Comparison of ENCODE assay signal across 20 mouse cellular contexts in genomic region chr3:135420542-135421309, GRCm38 (mm10). TPM values are rescaled to one million over a fixed set of nuclear protein-coding genes. Genes with fewer than 3 reads are reported as not detected.
DNase-seq lines count a peak whose midpoint lies in the region; ATAC-seq and TF ChIP-seq lines count a peak whose summit lies in the region.
"Had no signal": no experiment of that assay in that cellular context is flagged by ENCODE, and none has a peak within 500 bp of the region (broad histone marks: within the 10 kb centered on the region; RNA-seq: fewer than 3 reads in every experiment).

No protein-coding gene starts in this region.

- H3K9ac ChIP-seq in forebrain, embryonic 13.5 days = 0 out of 2 replicates have a peak overlapping the region, but pooled peaks have one; percentile 8
- H3K9ac ChIP-seq in forebrain, embryonic 16.5 days (replicated peaks; ENCODE audit: low read depth, low read length) = no peak overlapping the region
- peak overlapping the region; percentile 39 for H3K9ac ChIP-seq in liver, postnatal 0 days (replicated peaks)
- H3K9ac ChIP-seq: intestine, embryonic 15.5 days; lung, embryonic 15.5 days; midbrain, embryonic 15.5 days; neural tube, embryonic 12.5 days had no signal

- ATAC-seq in forebrain, embryonic 13.5 days = no peak
- ATAC-seq in forebrain, embryonic 16.5 days = no peak
- ATAC-seq in common myeloid progenitor, adult 5-6 weeks (replicated peaks; ENCODE audit: low read depth, poor library complexity, severe bottlenecking) = peak; percentile 68
- ATAC-seq in liver, postnatal 0 days = no peak
- ATAC-seq: forebrain, embryonic 14.5 days; intestine, embryonic 15.5 days; midbrain, embryonic 15.5 days had no signal

- H3K27me3 ChIP-seq in forebrain, embryonic 13.5 days = no peaks in the 10 kb centered on the region
- no peaks in the 10 kb centered on the region for H3K27me3 ChIP-seq in forebrain, embryonic 16.5 days (replicated peaks; ENCODE audit: control insufficient read depth, insufficient read depth, low read length)
- H3K27me3 ChIP-seq in liver, postnatal 0 days (ENCODE audit: insufficient read depth, low read length) = no peaks in the 10 kb centered on the region
- H3K27me3 ChIP-seq: intestine, embryonic 15.5 days; lung, embryonic 15.5 days; midbrain, embryonic 15.5 days; neural tube, embryonic 12.5 days had no signal

- no peaks in the 10 kb centered on the region for H3K9me3 ChIP-seq in forebrain, embryonic 13.5 days (replicated peaks)
- H3K9me3 ChIP-seq in forebrain, embryonic 16.5 days (ENCODE audit: control insufficient read depth, low read length) = no peaks in the 10 kb centered on the region
- H3K9me3 ChIP-seq in liver, postnatal 0 days (ENCODE audit: low read length) = no peaks in the 10 kb centered on the region
- H3K9me3 ChIP-seq: heart, embryonic 10.5 days; hindbrain, embryonic 10.5 days; intestine, embryonic 15.5 days; lung, embryonic 15.5 days; midbrain, embryonic 15.5 days; neural tube, embryonic 12.5 days had no signal

- TF ChIP-seq CTCF in liver, postnatal 0 days (IDR thresholded peaks at IDR 0.05; ENCODE audit: low read depth) = no peak

- peaks cover 7% of the 10 kb centered on the region for H3K36me3 ChIP-seq in forebrain, embryonic 13.5 days (ENCODE audit: poor library complexity, severe bottlenecking)
- H3K36me3 ChIP-seq in forebrain, embryonic 16.5 days (ENCODE audit: control insufficient read depth, insufficient read depth) = no peaks in the 10 kb centered on the region
- H3K36me3 ChIP-seq in liver, postnatal 0 days (replicated peaks; ENCODE audit: insufficient read depth, low read length) = 0 out of 2 replicates have a peak, but pooled peaks cover 4% of the 10 kb centered on the region
- H3K36me3 ChIP-seq: intestine, embryonic 15.5 days; lung, embryonic 15.5 days; midbrain, embryonic 15.5 days had no signal

- H3K4me1 ChIP-seq in forebrain, embryonic 13.5 days = peaks cover 27% of the 10 kb centered on the region
- H3K4me1 ChIP-seq in forebrain, embryonic 16.5 days (replicated peaks; ENCODE audit: control insufficient read depth, insufficient read depth, low read length) = peaks cover 13% of the 10 kb centered on the region
- peaks cover 12% of the 10 kb centered on the region for H3K4me1 ChIP-seq in liver, postnatal 0 days (ENCODE audit: insufficient read depth)

- peak; percentile 32 for DNase-seq in A20 (ENCODE audit: low read depth, low spot score)
- no peak for DNase-seq in liver, postnatal 0 days
- DNase-seq in cerebellum, postnatal 14 days = no peak
- DNase-seq in ovary, postnatal 36 days (ENCODE audit: low spot score) = no peak
- no peak for DNase-seq in natural killer cell, adult 2 months (ENCODE audit: low spot score in 2 of 2)
- DNase-seq: adrenal gland, postnatal 36 days; cerebellum, adult 2 months; gastrocnemius, postnatal 10 days; kidney, postnatal 10 days; left cerebral cortex, postnatal 4 days had no signal

- 89% methylated on average over 9 of the region's 9 CpGs for WGBS in forebrain, embryonic 13.5 days
- WGBS in forebrain, embryonic 16.5 days = 86% methylated on average over 9 of the region's 9 CpGs
- WGBS in liver, postnatal 0 days (ENCODE audit: insufficient replicate concordance) = 69% methylated on average over 9 of the region's 9 CpGs

- TF ChIP-seq EP300 in liver, postnatal 0 days (IDR thresholded peaks at IDR 0.05; ENCODE audit: low read depth) = no peak

- H3K4me2 ChIP-seq in forebrain, embryonic 13.5 days = no peak overlapping the region
- no peak overlapping the region for H3K4me2 ChIP-seq in forebrain, embryonic 16.5 days (ENCODE audit: low read length)
- H3K4me2 ChIP-seq in liver, postnatal 0 days (ENCODE audit: low read depth, low read length) = peak overlapping the region; percentile 81
- H3K4me2 ChIP-seq: neural tube, embryonic 12.5 days had no signal

- no peak overlapping the region for H3K4me3 ChIP-seq in forebrain, embryonic 13.5 days
- H3K4me3 ChIP-seq in forebrain, embryonic 16.5 days (replicated peaks; ENCODE audit: low read length) = no peak overlapping the region
- H3K4me3 ChIP-seq in liver, postnatal 0 days (ENCODE audit: low read depth, low read length) = no peak overlapping the region
- H3K4me3 ChIP-seq: heart, embryonic 10.5 days; hindbrain, embryonic 10.5 days; intestine, embryonic 15.5 days; lung, embryonic 15.5 days; midbrain, embryonic 15.5 days; neural tube, embryonic 12.5 days had no signal

- H3K27ac ChIP-seq in forebrain, embryonic 13.5 days = no peak overlapping the region
- H3K27ac ChIP-seq in forebrain, embryonic 16.5 days (ENCODE audit: low read length) = no peak overlapping the region
- peak overlapping the region; percentile 73 for H3K27ac ChIP-seq in liver, postnatal 0 days (ENCODE audit: low read depth)
- H3K27ac ChIP-seq: heart, embryonic 10.5 days; hindbrain, embryonic 10.5 days; intestine, embryonic 15.5 days; lung, embryonic 15.5 days; midbrain, embryonic 15.5 days; neural tube, embryonic 12.5 days had no signal

RNA-seq across cellular contexts. Expression of gene Cisd2, which starts 3.0 kb away (rescaled TPM):
- polyA plus RNA-seq in forebrain, embryonic 13.5 days (2015; fragmentation: Nextera tagmentation; extraction: Ambion mirVana) = 77.3 and 80.3 TPM in 2 replicates
- 63.7 and 72.5 TPM in 2 replicates for polyA plus RNA-seq in forebrain, embryonic 16.5 days (2015; fragmentation: Nextera tagmentation; extraction: Ambion mirVana)
- total RNA-seq in common myeloid progenitor, adult 5-6 weeks (2017) = 37.4 and 56.9 TPM in 2 replicates
- polyA plus RNA-seq in liver, postnatal 0 days (2015; fragmentation: Nextera tagmentation; extraction: Ambion mirVana) = 24.9 and 26.6 TPM in 2 replicates

RNA-seq across cellular contexts. Expression of gene Ube2d3, which starts 17.2 kb away (rescaled TPM):
- 470 and 482 TPM in 2 replicates for polyA plus RNA-seq in forebrain, embryonic 13.5 days (2015; fragmentation: Nextera tagmentation; extraction: Ambion mirVana)
- polyA plus RNA-seq in forebrain, embryonic 16.5 days (2015; fragmentation: Nextera tagmentation; extraction: Ambion mirVana) = 383 and 423 TPM in 2 replicates
- total RNA-seq in common myeloid progenitor, adult 5-6 weeks (2017) = 485 and 753 TPM in 2 replicates
- 298 and 303 TPM in 2 replicates for polyA plus RNA-seq in liver, postnatal 0 days (2015; fragmentation: Nextera tagmentation; extraction: Ambion mirVana)
